Mouse (Mus musculus) retina, adult 2 months (tissue): ENCODE results near the gene Prb1.
"Not testable (repeated sequence)": the region's sequence is repeated elsewhere in the genome, so short reads cannot be mapped to it uniquely, and the experiment has no call there.

ENCODE experiments used
- DNase-seq: peaks from one replicate; pipeline ENCODE4 v3.0.0-alpha.2; 2012; ENCODE audit warnings: low read depth, low spot score

Prb1 gene

DNA sequence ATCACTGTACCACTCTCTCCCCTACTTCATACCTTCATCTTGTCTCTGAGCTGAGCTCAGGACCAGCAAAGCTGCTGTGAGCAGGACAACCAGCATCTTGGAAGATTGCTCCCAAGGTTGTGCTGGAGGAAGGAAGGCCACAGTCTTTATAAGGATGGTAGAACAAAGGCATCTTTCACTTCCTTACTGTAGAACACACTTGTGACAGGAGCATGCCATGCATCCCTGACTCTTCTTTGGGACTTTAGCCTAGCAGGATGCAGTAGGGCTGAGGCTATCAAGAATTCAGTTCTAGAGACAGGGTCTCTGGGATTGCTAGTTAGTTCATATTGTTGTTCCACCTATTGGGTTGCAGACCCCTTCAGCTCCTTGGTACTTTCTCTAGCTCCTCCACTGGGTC lies at the start of gene Prb1:
Prb1 (minus strand) TSS at position 101 of the 400 bp plus-strand sequence.
- DNase-seq = not testable (repeated sequence)
